Mouse (Mus musculus): ENCODE measurements around the gene Fyb.

DNA sequence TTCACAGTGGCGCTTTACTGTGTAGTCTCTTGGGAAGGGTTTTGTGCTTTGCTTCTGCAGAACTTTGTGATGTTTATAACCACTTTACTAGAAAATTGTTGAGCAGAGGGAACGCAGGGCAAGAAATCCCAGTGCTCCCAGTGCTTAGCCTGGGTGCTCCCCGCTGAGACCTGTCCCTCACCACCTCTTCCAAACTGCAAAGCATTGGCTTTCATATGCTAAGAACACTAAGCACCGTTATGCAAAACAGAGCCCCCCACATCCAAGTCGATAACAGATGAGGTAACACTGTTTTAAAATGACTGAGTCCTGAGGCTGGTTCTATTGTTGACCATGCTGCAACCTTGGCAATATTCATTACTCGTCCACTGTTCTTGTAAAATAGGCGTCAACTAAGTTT is 141.3 kb downstream of the Fyb start:
- TF ChIP-seq POLR2A (IDR thresholded peaks at IDR 0.05; ENCODE audit: low read depth, low read length) (no peak), CTCF (IDR thresholded peaks at IDR 0.05; ENCODE audit: borderline replicate concordance, insufficient read depth, low read length) (no peak)

Data from embryonic fibroblast, embryonic 13.5 days (primary cell).